In genomic region chr11:76916539-76917229, GRCm38 (mm10) we compare ENCODE assay signal across 7 mouse cellular contexts. TPM values are rescaled to one million over a fixed set of nuclear protein-coding genes. Genes with fewer than 3 reads are reported as not detected.
DNase-seq lines count a peak whose midpoint lies in the region; ATAC-seq and TF ChIP-seq lines count a peak whose summit lies in the region.

No protein-coding gene starts in this region.

- no peak overlapping the region for H3K27ac ChIP-seq in lung, postnatal 0 days (ENCODE audit: low read length)
- no peak overlapping the region for H3K27ac ChIP-seq in stomach, embryonic 14.5 days (ENCODE audit: low read length)

- H3K4me2 ChIP-seq in lung, postnatal 0 days (replicated peaks; ENCODE audit: low read depth, low read length) = no peak overlapping the region
- peak overlapping the region; percentile 2 for H3K4me2 ChIP-seq in stomach, embryonic 14.5 days (replicated peaks; ENCODE audit: low read depth, low read length)

- no peaks in the 10 kb centered on the region for H3K4me1 ChIP-seq in lung, postnatal 0 days (ENCODE audit: insufficient read depth, low read depth, low read length)
- H3K4me1 ChIP-seq in stomach, embryonic 14.5 days (ENCODE audit: control insufficient read depth, insufficient read depth, low read length) = 0 out of 2 replicates have a peak, but pooled peaks cover 9% of the 10 kb centered on the region

- DNase-seq in lung, postnatal 0 days (ENCODE audit: low spot score) = peak; percentile 80
- no peak for DNase-seq in lung, postnatal 14 days
- peak; percentile 47 to 61 for DNase-seq in kidney, postnatal 36 days
- DNase-seq in left cerebral cortex, adult 9 months (ENCODE audit: low spot score in 2 of 2) = no peak
- DNase-seq in spleen, postnatal 4 days (ENCODE audit: low spot score in 2 of 2) = no peak

- H3K9me3 ChIP-seq in lung, postnatal 0 days (ENCODE audit: low read length) = no peaks in the 10 kb centered on the region
- H3K9me3 ChIP-seq in stomach, embryonic 14.5 days (ENCODE audit: control insufficient read depth, low read depth, low read length) = no peaks in the 10 kb centered on the region

- no peaks in the 10 kb centered on the region for H3K36me3 ChIP-seq in lung, postnatal 0 days (ENCODE audit: insufficient read depth, low read length)
- no peaks in the 10 kb centered on the region for H3K36me3 ChIP-seq in stomach, embryonic 14.5 days (ENCODE audit: control insufficient read depth, insufficient read depth, low read length)

- no peak overlapping the region for H3K9ac ChIP-seq in lung, postnatal 0 days (replicated peaks; ENCODE audit: low read depth)
- no peak overlapping the region for H3K9ac ChIP-seq in stomach, embryonic 14.5 days (replicated peaks; ENCODE audit: low read depth, low read length)

- TF ChIP-seq CTCF in lung, postnatal 0 days (IDR thresholded peaks at IDR 0.05) = no peak

- no peaks in the 10 kb centered on the region for H3K27me3 ChIP-seq in lung, postnatal 0 days (replicated peaks; ENCODE audit: insufficient read depth, low read length)
- H3K27me3 ChIP-seq in stomach, embryonic 14.5 days (ENCODE audit: control insufficient read depth, insufficient read depth, low read length) = no peaks in the 10 kb centered on the region

- peak; percentile 71 for ATAC-seq in lung, postnatal 0 days
- peak; percentile 87 for ATAC-seq in common myeloid progenitor, adult 5-6 weeks (replicated peaks; ENCODE audit: low read depth, poor library complexity, severe bottlenecking)
- no peak for ATAC-seq in stomach, embryonic 14.5 days (ENCODE audit: insufficient number of reproducible peaks, insufficient read depth, low FRiP score, low read depth)

- 28% methylated on average over 13 of the region's 13 CpGs for WGBS in lung, postnatal 0 days
- whole genome bisulfite sequencing in stomach, embryonic 14.5 days = 25% methylated on average over 13 of the region's 13 CpGs

- no peak for TF ChIP-seq EP300 in lung, postnatal 0 days (IDR thresholded peaks at IDR 0.05)

- H3K4me3 ChIP-seq in lung, postnatal 0 days (ENCODE audit: low read depth, low read length) = no peak overlapping the region
- H3K4me3 ChIP-seq in stomach, embryonic 14.5 days (ENCODE audit: low read depth, low read length) = no peak overlapping the region

RNA-seq across cellular contexts. Expression of gene Blmh, which starts 7.9 kb away (rescaled TPM):
- 90.2 and 98.7 TPM in 2 replicates for polyA plus RNA-seq in lung, postnatal 0 days (2015; fragmentation: Nextera tagmentation; extraction: Ambion mirVana)
- total RNA-seq in common myeloid progenitor, adult 5-6 weeks (2017) = 192 and 213 TPM in 2 replicates
- polyA plus RNA-seq in stomach, embryonic 14.5 days (2014; fragmentation: Nextera tagmentation; extraction: Ambion mirVana) = 127 TPM in 2 replicates

RNA-seq across cellular contexts. Expression of gene Tmigd1, which starts 14.7 kb away (rescaled TPM):
- 0.29 and 0.44 TPM in 2 replicates for polyA plus RNA-seq in lung, postnatal 0 days (2015; fragmentation: Nextera tagmentation; extraction: Ambion mirVana)
- total RNA-seq in common myeloid progenitor, adult 5-6 weeks (2017) = not detected in 2 replicates
- polyA plus RNA-seq in stomach, embryonic 14.5 days (2014; fragmentation: Nextera tagmentation; extraction: Ambion mirVana) = not detected in 2 replicates

Comparison
In these comparisons a context has a peak if more than half of its experiments do, and no peak if none do; other contexts are left out.
1. DNase-seq: peak in lung, postnatal 0 days (single experiment) and kidney, postnatal 36 days (2 of 2); none in lung, postnatal 14 days (single experiment), left cerebral cortex, adult 9 months (0 of 2) and spleen, postnatal 4 days (0 of 2).